Mouse (Mus musculus) gastrocnemius, postnatal 14 days (tissue): Measurements from ENCODE around the gene Flt3. TPM values are rescaled to one million over a fixed set of nuclear protein-coding genes. Genes with fewer than 3 reads are reported as not detected.

Experiments used
- DNase-seq: peaks from one replicate; pipeline ENCODE4 v3.0.0; 2021; ENCODE audit warnings: mixed read lengths
- intact Hi-C: fragments of 180-260 bp; cut with DNase I; formaldehyde crosslinking; loops from one replicate; pipeline ENCODE4 v1.15.1; 2025; ENCODE audit warnings: low total_unique reads
- microRNA-seq, 2 experiments: library from miRNA; unstranded; fragments of <30 nt; microRNA quantifications; one replicate each; pipeline ENCODE4 v1.2.0; 2021
- total RNA-seq, 2 experiments: library from RNA; stranded (reverse); gene quantifications; 2 replicates each; pipeline ENCODE4 v1.2.3; 2021

Gene Flt3
- total RNA-seq, 2 experiments from 2014 or later, result not detected

- intact Hi-C loops, result no loop called here
- DNase-seq, result no peak
Measured at GRCm38 (mm10) chr5:147300917-147301780, 99.1 kb downstream of the Flt3 start.

- intact Hi-C loops, result no loop called here
- DNase-seq, result no peak
Measured at GRCm38 (mm10) chr5:147300001-147300363, 100.3 kb downstream of the Flt3 start.

GRCm38 (mm10) chr5:147299255-147300000 is 100.9 kb downstream of the Flt3 start:
- intact Hi-C loops, result no loop called here

GRCm38 (mm10) chr5:147297249-147297648 is 103.0 kb downstream of the Flt3 start:
- intact Hi-C loops, result no loop called here
- no peak for DNase-seq

More at GRCm38 (mm10) chr5:147299255-147300000, 100.9 kb downstream of the Flt3 start:
- DNase-seq, result no peak

- intact Hi-C loops, result no loop called here
- DNase-seq, result no peak
Measured at GRCm38 (mm10) chr5:147294121-147294520, 106.2 kb downstream of the Flt3 start.

- intact Hi-C loops, result no loop called here
- DNase-seq, result peak; percentile 40
Measured at GRCm38 (mm10) chr5:147293127-147293910, 107.0 kb downstream of the Flt3 start.

GRCm38 (mm10) chr5:147292506-147293120 is 107.7 kb downstream of the Flt3 start:
- intact Hi-C loops, result no loop called here
- DNase-seq, result no peak

- intact Hi-C loops, result no loop called here
- no peak for DNase-seq
Measured at GRCm38 (mm10) chr5:147291764-147292505, 108.4 kb downstream of the Flt3 start.

- intact Hi-C loops, result no loop called here
- no peak for DNase-seq
Measured at GRCm38 (mm10) chr5:147284365-147284764, 115.9 kb downstream of the Flt3 start.

Small RNA genes lying within 50 kb of the gene (microRNA-seq; reads per million reads assigned to microRNA genes)
- 0 reads per million in 2 experiments for gene Mir7k

Other genes starting within 250 kb of the Flt3 start
- not detected for gene Gsx1, start 211.8 kb downstream of the Flt3 start, total RNA-seq
- not detected for gene Pdx1, start 130.5 kb downstream of the Flt3 start, total RNA-seq
- gene Cdx2, start 93.2 kb downstream of the Flt3 start, total RNA-seq, result not detected
- not detected for gene Urad, start 78.0 kb downstream of the Flt3 start, total RNA-seq
- gene Pan3, start 29.7 kb upstream of the Flt3 start, total RNA-seq, result 10 to 100 TPM; 22.2 to 31.3 TPM